In the genomic region with DNA sequence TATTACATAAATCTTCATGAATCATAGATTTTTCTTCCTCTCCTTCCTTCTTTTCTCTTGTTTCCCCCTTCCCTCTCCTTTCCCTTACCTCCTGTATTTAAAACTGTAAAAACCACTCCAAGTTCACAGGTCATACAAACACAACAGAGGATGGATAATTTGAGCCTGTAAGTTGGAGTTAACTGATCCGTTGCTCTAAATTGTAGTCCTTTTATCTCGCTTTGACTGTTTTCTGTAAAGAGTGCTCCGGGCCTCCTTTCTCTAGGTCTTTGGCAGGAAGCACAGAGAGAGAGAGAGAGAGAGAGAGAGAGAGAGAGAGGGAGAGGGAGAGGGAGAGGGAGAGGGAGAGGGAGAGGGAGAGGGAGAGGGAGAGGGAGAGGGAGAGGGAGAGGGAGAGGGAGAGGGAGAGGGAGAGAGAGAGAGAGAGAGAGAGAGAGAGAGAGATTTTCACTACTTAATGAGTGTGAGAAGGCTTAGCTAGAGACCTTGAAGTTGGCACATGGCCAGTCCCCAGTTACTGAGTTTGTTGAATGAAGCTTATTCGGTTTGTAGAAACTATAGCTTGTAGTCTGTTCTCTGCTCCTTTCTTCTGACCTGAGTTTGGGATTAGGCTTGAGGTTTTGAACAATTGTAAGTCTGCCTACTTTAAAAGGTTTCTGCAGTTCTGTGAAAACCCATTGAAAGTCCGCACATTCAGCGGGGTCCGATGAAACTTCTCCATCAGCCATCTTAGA, we compare ENCODE assay signal across 7 mouse cellular contexts.
DNase-seq lines count a peak whose midpoint lies in the region; ATAC-seq and TF ChIP-seq lines count a peak whose summit lies in the region.

No protein-coding gene starts in this region.

- TF ChIP-seq CTCF in lung, adult 2 months (IDR thresholded peaks at IDR 0.05; ENCODE audit: insufficient read depth, low read length), result no peak

- no peaks in the 10 kb centered on the region for H3K27me3 ChIP-seq in lung, embryonic 15.5 days
- no peaks in the 10 kb centered on the region for H3K27me3 ChIP-seq in embryonic facial prominence, embryonic 14.5 days (replicated peaks; ENCODE audit: control insufficient read depth, insufficient read depth, low read length)
- no peaks in the 10 kb centered on the region for H3K27me3 ChIP-seq in hindbrain, embryonic 12.5 days
- H3K27me3 ChIP-seq in midbrain, embryonic 12.5 days, result no peaks in the 10 kb centered on the region

- peak overlapping the region; percentile 44 for H3K4me2 ChIP-seq in lung, embryonic 15.5 days
- no peak overlapping the region; the same call in 1 of the 2 replicates for H3K4me2 ChIP-seq in embryonic facial prominence, embryonic 14.5 days (ENCODE audit: low read depth, low read length)
- H3K4me2 ChIP-seq in hindbrain, embryonic 12.5 days (replicated peaks), result no peak overlapping the region
- no peak overlapping the region for H3K4me2 ChIP-seq in midbrain, embryonic 12.5 days (replicated peaks)

- WGBS in lung, embryonic 15.5 days, result 15% methylated on average over 7 of the region's 7 CpGs
- WGBS in lung, adult 2 months, result 36% methylated on average over 7 of the region's 7 CpGs
- 34% methylated on average over 7 of the region's 7 CpGs for WGBS in embryonic facial prominence, embryonic 14.5 days
- WGBS in hindbrain, embryonic 12.5 days, result 51% methylated on average over 7 of the region's 7 CpGs
- 43% methylated on average over 7 of the region's 7 CpGs for whole genome bisulfite sequencing in midbrain, embryonic 12.5 days

- no peak overlapping the region for H3K4me3 ChIP-seq in lung, embryonic 15.5 days
- H3K4me3 ChIP-seq in lung, adult 2 months (replicated peaks; ENCODE audit: extremely low read depth, low read depth, low read length), result no peak overlapping the region
- H3K4me3 ChIP-seq in embryonic facial prominence, embryonic 14.5 days (ENCODE audit: low read depth, low read length), result no peak overlapping the region
- H3K4me3 ChIP-seq in hindbrain, embryonic 12.5 days, result no peak overlapping the region
- no peak overlapping the region for H3K4me3 ChIP-seq in midbrain, embryonic 12.5 days

- no peaks in the 10 kb centered on the region for H3K9me3 ChIP-seq in lung, embryonic 15.5 days
- no peaks in the 10 kb centered on the region for H3K9me3 ChIP-seq in embryonic facial prominence, embryonic 14.5 days (ENCODE audit: control insufficient read depth, low read length)
- H3K9me3 ChIP-seq in hindbrain, embryonic 12.5 days (replicated peaks), result no peaks in the 10 kb centered on the region
- H3K9me3 ChIP-seq in midbrain, embryonic 12.5 days, result no peaks in the 10 kb centered on the region

- no peaks in the 10 kb centered on the region for H3K36me3 ChIP-seq in lung, embryonic 15.5 days
- peaks cover 21% of the 10 kb centered on the region for H3K36me3 ChIP-seq in embryonic facial prominence, embryonic 14.5 days (ENCODE audit: control insufficient read depth, insufficient read depth, low read length)
- peaks cover 11% of the 10 kb centered on the region for H3K36me3 ChIP-seq in hindbrain, embryonic 12.5 days
- 0 out of 2 replicates have a peak, but pooled peaks cover 15% of the 10 kb centered on the region for H3K36me3 ChIP-seq in midbrain, embryonic 12.5 days

- no peak for DNase-seq in lung, adult 2 months
- DNase-seq in embryonic facial prominence, embryonic 14.5 days (ENCODE audit: low spot score), result peak; percentile 91
- DNase-seq in yolk sac, embryonic 10.5 days (ENCODE audit: low spot score), result no peak
- no peak for DNase-seq in liver

- no peak overlapping the region for H3K9ac ChIP-seq in lung, embryonic 15.5 days
- H3K9ac ChIP-seq in embryonic facial prominence, embryonic 14.5 days (ENCODE audit: low read depth, low read length), result no peak overlapping the region
- H3K9ac ChIP-seq in hindbrain, embryonic 12.5 days, result no peak overlapping the region
- no peak overlapping the region for H3K9ac ChIP-seq in midbrain, embryonic 12.5 days (replicated peaks)

- peak overlapping the region; percentile 94 for H3K27ac ChIP-seq in lung, embryonic 15.5 days
- peak overlapping the region; percentile 75 for H3K27ac ChIP-seq in embryonic facial prominence, embryonic 14.5 days (replicated peaks; ENCODE audit: low read depth, low read length)
- peak overlapping the region; percentile 64 for H3K27ac ChIP-seq in hindbrain, embryonic 12.5 days
- H3K27ac ChIP-seq in midbrain, embryonic 12.5 days (replicated peaks), result peak overlapping the region; percentile 74

- peak; percentile 72; the same call in 1 of the 2 replicates for ATAC-seq in lung, embryonic 15.5 days (ENCODE audit: borderline replicate concordance, extremely low read depth, low FRiP score, low TSS enrichment)
- peak; percentile 73 for ATAC-seq in embryonic facial prominence, embryonic 14.5 days (ENCODE audit: low read depth)
- no peak for ATAC-seq in hindbrain, embryonic 12.5 days (ENCODE audit: low FRiP score)
- ATAC-seq in midbrain, embryonic 12.5 days (ENCODE audit: low FRiP score, low read depth), result peak; percentile 28; the same call in 1 of the 2 replicates

- peaks cover 24% of the 10 kb centered on the region for H3K4me1 ChIP-seq in lung, embryonic 15.5 days
- peaks cover 4% of the 10 kb centered on the region; the same call in 1 of the 2 replicates for H3K4me1 ChIP-seq in lung, adult 2 months (ENCODE audit: control insufficient read depth, insufficient read depth, low read length)
- H3K4me1 ChIP-seq in embryonic facial prominence, embryonic 14.5 days (ENCODE audit: control insufficient read depth, insufficient read depth, low read length), result peaks cover 12% of the 10 kb centered on the region; the same call in 1 of the 2 replicates
- H3K4me1 ChIP-seq in hindbrain, embryonic 12.5 days, result peaks cover 11% of the 10 kb centered on the region
- peaks cover 26% of the 10 kb centered on the region for H3K4me1 ChIP-seq in midbrain, embryonic 12.5 days

- TF ChIP-seq POLR2A in lung, adult 2 months (IDR thresholded peaks at IDR 0.05; ENCODE audit: borderline replicate concordance, extremely low read depth, low read depth, low read length), result no peak
